Mouse (Mus musculus) heart, postnatal 25 days (tissue): ENCODE data around the gene Glra4. TPM values are rescaled to one million over a fixed set of nuclear protein-coding genes. Genes with fewer than 3 reads are reported as not detected.
"Not testable (repeated sequence)": the region's sequence is repeated elsewhere in the genome, so short reads cannot be mapped to it uniquely, and the experiment has no call there.

Experiments used
- DNase-seq: peaks from one replicate; pipeline ENCODE4 v3.0.0; 2022; ENCODE audit warnings: low spot score
- intact Hi-C: fragments of 180-260 bp; cut with DNase I; formaldehyde crosslinking; loops from one replicate; pipeline ENCODE4 v1.15.1; 2025
- total RNA-seq, 2 experiments: library from RNA; stranded (reverse); gene quantifications; 2 replicates each; pipeline ENCODE4 v1.2.3; 2021

The Glra4 gene
- total RNA-seq, 2 experiments from 2014 or later = not detected

DNA sequence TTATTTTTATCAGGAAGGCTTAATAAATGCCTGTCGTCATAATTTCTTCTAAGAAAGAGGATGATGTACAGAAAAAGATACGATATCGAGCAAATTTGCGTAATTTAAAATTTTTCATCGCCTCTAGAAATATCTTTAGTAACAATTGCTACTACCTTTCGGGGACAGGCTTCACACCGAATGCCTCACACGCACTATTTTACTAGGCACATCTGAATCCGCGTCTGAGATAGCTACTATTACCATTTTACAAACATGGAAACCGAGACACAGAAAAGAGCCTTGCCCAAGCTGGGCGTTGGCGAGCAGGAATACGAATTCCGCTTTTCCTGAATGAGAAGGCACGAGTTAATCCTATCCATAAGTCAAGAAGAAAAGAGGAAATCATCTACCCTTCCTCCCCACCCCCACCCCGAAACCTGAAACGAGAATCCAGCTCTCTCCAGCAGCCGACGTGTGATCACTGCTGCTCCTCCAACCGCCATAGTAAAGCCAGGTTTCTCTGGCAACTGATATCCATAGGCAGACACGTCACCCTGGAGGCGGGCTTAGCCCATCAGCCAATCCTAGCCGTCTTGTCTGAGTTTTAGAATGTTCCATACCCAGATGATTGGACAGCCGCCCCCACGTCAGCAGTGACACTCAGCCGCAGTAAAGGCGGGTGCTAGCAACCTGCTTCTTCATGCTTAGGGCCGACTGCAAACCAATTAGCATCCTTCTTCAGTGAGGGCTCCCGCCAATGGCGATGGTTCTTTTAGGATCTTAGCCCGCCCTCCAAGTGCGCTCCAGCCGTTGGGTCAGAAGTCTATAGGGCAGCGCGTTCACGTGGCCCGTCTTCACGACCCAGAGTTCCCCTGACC, 38.9 kb downstream of the Glra4 start:
- DNase-seq = peak; percentile 94
- intact Hi-C loops = no loop called here

DNA sequence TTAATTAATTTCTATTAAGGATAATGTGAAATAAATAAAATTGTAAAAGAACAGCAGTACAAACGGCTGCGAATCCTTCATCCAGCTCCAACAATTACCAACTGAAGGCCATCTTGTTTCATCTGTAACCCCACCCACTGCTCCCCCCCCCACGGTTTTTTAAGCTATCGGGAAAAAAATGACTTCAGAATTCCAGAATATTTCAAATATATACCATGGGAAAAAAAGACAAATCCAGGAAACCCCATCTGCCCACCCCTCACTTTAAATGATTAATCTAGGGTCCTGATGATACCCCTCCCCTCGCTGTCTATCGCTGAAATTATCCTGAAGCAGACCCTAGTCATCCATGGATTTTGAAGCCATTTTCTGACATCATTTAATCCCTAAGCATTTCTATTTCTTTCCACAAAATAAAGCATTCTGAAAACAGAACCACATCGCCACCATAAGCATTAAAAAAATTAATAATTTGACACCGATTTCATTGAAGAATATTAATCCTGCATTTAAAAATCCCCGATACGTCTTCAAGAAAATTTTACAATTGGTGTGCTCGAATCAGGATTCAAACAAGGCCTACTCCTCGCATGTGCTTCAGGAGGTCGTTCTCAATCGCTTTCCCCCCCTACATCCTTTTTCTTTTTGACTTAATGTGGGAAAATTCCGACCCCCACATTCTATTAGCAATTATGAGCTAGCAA, 39.7 kb downstream of the Glra4 start:
- DNase-seq = no peak
- intact Hi-C loops = no loop called here

DNA sequence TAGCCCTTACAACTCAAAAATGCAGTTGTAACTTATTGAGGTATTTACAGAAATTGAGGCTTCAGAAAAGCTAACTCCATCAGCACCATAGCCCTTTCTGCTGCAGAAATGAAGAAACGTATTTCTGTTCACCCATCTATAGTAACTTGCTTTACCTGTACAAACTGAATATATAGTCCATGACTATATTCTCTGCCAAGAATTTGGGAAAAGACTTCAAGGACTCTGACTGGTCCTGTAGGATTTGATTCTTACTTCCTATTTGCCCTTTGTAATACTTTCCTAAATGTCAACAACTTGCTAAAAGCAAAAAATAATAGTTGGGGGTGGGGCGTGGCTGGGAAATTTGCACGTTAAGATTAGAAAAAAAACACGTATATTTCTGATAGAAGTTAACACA, 47.9 kb downstream of the Glra4 start:
- DNase-seq = no peak
- intact Hi-C loops = no loop called here

DNA sequence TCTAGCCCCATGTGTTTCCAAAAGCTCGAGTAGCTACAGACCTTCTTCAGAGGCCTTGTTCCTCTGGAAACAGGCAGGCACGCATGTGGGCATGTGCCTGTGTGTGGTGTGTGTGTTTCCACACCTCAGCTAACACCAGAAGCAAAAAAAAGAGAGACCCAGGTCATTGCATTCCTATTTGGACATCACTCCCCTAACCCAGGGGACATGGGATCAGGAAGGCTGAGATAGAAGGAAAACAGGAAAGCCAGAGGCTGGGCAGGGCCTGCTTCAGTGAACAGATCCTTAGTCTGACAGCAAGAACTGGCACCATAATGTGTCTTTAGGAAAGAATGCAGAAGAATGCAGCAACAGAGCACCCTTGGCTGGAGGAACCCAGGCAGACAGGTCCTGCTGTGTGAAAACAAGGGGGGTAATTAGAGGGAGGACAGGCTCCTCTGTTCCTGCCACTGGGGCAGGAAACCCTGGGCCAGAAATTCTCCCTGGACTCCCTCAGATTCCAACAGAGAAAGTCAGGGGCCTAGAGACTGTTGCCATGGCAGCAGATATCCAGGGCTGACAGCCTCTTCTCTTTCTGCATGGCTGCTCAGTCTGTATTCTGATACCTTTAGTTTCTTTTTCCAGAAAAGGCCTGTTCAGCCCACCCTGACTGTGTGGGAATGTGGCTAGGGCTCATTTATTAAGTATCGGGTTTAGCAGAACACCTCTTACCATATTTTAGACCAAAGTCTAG, 65.0 kb downstream of the Glra4 start:
- intact Hi-C loops, DNase-seq: not testable (repeated sequence)

DNA sequence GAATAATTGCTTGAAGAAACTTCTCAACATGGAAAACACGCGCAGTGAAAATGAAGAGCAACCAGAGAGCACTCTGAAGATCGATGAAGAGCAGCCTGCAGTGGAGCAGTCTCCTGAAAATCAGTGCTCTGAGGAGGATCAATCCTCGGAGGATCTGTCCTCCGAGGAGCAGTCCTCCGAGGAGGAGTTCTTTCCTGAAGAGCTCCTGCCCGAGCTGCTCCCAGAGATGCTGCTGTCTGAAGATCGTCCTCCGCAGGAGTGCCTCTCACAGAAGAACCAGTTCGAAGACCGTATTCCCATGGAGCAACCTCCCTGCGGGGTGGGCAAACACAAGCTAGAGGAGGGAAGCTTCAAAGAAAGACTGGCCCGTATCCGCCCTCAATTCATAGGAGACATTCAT, 71.2 kb downstream of the Glra4 start:
- no peak for DNase-seq
- intact Hi-C loops = loop anchor here (5.0 kb wide), 1 partner anchor 386 kb away; no protein-coding TSS in a partner anchor

DNA sequence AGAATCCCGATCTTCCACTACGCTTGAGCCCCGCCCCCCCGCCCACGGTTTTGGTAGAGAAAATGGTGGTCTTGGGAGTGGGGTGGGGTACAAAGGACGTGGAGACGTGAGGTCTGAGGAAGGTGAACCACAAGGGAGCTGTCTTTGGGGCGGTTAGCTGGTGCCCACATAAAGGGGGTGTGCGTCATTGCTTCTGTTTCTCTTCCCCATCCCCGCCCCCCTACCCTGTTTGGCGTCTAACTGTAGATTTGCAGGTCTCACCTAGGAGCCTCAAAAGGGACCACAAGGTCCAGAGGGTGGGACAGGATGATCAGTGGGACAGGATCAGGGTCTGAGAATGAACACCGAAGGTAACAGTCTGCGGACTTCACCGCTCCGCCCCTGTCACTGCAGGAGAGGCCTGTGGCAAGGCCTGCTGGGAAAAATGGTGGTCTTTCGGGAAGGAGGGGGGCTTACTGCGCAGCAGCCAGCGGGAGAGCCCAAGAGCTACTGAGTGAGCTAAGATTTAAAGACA, 71.7 kb downstream of the Glra4 start:
- DNase-seq = peak; percentile 1
- intact Hi-C loops = loop anchor here (5.0 kb wide), 1 partner anchor 386 kb away; no protein-coding TSS in a partner anchor

Other genes starting within 250 kb of the Glra4 start
- gene Kir3dl2, start 236.1 kb downstream of the Glra4 start, total RNA-seq = not detected
- 1 to 10 TPM in 1 of 2 experiments, under 1 TPM in 1; 0.52 to 1.2 TPM for gene Tceal3, start 189.3 kb downstream of the Glra4 start, total RNA-seq
- gene Tceal1, start 72.2 kb downstream of the Glra4 start, total RNA-seq = 1 to 10 TPM; 3.7 to 4.6 TPM
- gene Morf4l2, start 36.5 kb downstream of the Glra4 start, total RNA-seq = 100 to 1,000 TPM in 1 of 2 experiments, 10 to 100 TPM in 1; 89.8 to 107 TPM
- 1 to 10 TPM; 3.0 to 3.6 TPM for gene Plp1, start 42.5 kb upstream of the Glra4 start, total RNA-seq
- gene Rab9b, start 88.6 kb upstream of the Glra4 start, total RNA-seq = under 1 TPM; 0.08 to 0.20 TPM
- not detected for gene H2bfm, start 147.2 kb upstream of the Glra4 start, total RNA-seq
- 1 to 10 TPM in 1 of 2 experiments, not detected in 1; 2.9 TPM for gene Tmsb15b2, start 195.4 kb upstream of the Glra4 start, total RNA-seq
- gene Tmsb15l, start 196.7 kb upstream of the Glra4 start, total RNA-seq = not detected
- 1 to 10 TPM in 1 of 2 experiments, not detected in 1; 1.2 TPM for gene Tmsb15b1, start 196.7 kb upstream of the Glra4 start, total RNA-seq
- gene Zcchc18, start 213.0 kb upstream of the Glra4 start, total RNA-seq = not detected